Mouse (Mus musculus): ENCODE data around the gene Zfp786.
"Not testable (repeated sequence)": the region's sequence is repeated elsewhere in the genome, so short reads cannot be mapped to it uniquely, and the experiment has no call there.

The Zfp786 gene

DNA sequence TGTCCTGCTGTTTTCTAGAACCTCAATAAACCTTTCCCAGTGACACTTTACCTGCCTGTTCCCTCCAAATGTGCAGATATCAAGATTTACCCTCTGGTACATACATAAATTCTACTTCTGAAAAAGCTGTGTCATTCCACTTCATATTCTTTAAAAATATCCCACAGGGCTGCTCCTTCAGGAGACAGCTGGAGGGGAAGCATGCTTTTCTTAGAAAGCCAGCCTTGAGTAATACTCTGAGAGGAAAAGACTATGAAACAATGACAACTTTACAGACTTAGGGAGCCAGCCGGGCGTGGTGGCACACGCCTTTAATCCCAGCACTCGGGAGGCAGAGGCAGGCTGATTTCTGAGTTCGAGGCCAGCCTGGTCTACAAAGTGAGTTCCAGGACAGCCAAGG is 22.1 kb downstream of the Zfp786 start:
- POLR2A ChIA-PET: interaction anchor here in 2 of 4 experiments (1.4 to 11.4 kb wide), 8 partner anchors 7 to 27 kb away, joined by 3 to 191 read pairs (median 10); partner anchors contain the start of gene Zfp398 (in 1 of the 2)
- CTCF ChIA-PET: interaction anchor here in 3 of 4 experiments (1.0 to 2.7 kb wide), 4 partner anchors 9 to 10 kb away, joined by 3 to 16 read pairs (median 12); no protein-coding TSS in a partner anchor

DNA sequence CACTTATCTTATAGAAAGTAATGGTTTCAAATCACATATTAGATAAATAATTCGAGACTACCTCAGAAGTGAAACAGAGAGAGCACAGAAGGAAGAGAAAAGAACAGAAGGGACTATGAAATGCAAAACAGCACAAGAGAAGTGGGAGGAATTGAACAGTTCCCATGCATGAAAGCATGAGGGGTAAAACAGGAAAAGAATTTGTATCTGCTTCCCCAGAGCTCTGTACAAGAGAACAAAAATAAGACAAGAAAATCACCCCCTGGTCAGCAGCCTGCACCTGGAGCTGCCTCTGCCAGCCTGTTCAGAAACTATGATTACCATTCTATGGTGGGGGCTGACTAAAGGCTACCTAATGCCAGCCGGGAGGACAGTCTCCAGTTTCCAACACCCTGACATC is 23.2 kb downstream of the Zfp786 start:
- ChIA-PET POLR2A (interaction anchor here in 1 of 4 experiments (1.4 to 11.4 kb wide), 4 partner anchors 6 to 28 kb away, joined by 3 to 191 read pairs (median 45); partner anchors contain the start of gene Zfp398), CTCF (interaction anchor here in 1 of 4 experiments (1.0 kb wide), 1 partner anchor 8 kb away, joined by 3 read pairs; no protein-coding TSS in a partner anchor)

DNA sequence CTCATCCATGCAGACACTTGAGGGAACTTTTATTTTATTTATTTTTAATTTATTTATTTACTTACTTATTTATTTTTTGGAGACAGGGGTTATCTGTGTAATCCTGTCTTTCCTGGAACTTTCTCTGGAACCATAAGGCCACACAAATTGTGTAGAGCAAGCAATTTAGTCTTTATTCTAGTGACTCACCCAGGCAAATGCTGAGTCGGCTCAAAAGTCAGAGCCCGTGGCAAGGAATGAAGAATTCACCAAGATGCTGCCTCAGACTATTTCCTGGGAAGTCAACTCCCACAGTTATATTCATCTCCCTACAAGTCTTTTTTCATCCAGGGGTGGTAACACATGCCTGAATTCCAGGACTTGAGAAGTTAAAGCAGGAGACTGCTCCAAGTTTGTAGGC is 25.1 kb downstream of the Zfp786 start:
- ChIA-PET CTCF (interaction anchor here in 1 of 4 experiments (0.7 kb wide), 1 partner anchor 25 kb away, joined by 3 read pairs; the partner anchor contains the start of gene Zfp786), POLR2A (interaction anchor here in 2 of 4 experiments (0.9 to 8.4 kb wide), 6 partner anchors 6 to 26 kb away, joined by 3 to 87 read pairs (median 9); partner anchors contain the start of gene Pdia4 (in 2 of the 2))

DNA sequence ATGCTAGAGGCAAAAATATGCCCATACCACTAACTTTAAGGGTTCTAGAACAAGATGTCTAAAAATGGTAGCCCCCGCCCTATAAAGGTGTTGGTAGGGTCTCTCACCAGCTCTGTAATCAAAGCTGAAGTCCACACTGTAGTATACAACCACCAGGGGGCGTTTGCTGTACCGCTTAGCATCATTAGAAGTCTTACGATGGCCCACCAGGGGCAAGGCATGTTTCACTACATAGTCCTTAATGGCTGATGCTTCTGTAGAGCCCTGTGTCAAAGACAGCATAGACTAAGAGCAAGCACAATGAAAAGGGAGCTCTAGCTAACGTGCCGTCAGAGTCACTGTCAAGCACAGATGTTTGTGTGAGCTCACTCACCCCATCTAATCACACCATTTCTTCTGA is 31.6 kb downstream of the Zfp786 start:
- CTCF ChIA-PET: interaction anchor here (0.6 to 2.2 kb wide), 32 partner anchors 8 to 227 kb away, joined by 3 to 25 read pairs (median 7); partner anchors contain the start of genes Pdia4 (in 3 of the 4), Zfp398 (in 3 of the 4), Zfp282 (in 1 of the 4) and Zfp786 (in 1 of the 4)
- POLR2A ChIA-PET: interaction anchor here in 3 of 4 experiments (0.9 to 8.4 kb wide), 20 partner anchors 8 to 155 kb away, joined by 3 to 87 read pairs (median 8); partner anchors contain the start of genes Pdia4 (in 3 of the 3), Zfp282 (in 1 of the 3) and Zfp398 (in 1 of the 3)

DNA sequence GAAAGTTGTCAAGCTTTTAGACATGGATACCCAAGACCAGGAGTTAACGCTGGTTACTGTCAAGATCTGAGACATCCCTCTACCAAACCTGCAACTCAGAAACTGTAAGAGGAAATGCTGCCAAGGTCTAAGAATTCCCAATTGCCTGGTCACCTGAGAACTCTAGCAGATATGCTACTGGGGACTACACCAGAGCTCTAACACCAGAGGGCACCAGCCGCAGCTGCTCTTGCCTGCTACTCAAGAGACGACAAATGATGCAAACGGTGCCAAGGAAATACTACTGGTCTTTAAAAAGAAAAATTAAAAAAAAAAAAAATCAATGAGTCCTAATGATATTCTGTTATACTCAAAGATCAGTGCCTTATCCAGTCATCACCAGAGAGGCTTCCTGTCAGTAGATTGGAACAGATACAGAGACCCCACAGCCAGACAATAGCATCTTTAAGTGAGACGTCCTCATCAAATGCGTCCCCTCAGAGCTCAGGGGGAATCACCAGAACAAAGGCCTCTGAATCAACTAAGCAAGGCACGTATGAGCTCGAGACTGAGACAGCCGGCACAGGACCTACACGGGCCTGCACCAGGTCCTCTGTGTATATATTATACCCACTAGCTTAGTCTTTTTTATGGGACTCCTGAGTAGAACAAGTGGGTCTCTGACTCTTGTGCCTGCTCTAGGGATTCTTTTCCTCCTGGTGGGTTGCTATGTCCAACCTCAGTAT is 36.4 kb downstream of the Zfp786 start:
- ChIA-PET CTCF (interaction anchor here (0.8 to 2.7 kb wide), 6 partner anchors 19 to 41 kb away, joined by 3 to 7 read pairs (median 4); partner anchors contain the start of genes Zfp398 (in 4 of the 4) and Pdia4 (in 1 of the 4)), POLR2A (interaction anchor here (0.6 to 6.8 kb wide), 14 partner anchors 10 to 602 kb away, joined by 3 to 100 read pairs (median 7); partner anchors contain the start of genes Pdia4 (in 4 of the 4) and Zfp398 (in 1 of the 4))

DNA sequence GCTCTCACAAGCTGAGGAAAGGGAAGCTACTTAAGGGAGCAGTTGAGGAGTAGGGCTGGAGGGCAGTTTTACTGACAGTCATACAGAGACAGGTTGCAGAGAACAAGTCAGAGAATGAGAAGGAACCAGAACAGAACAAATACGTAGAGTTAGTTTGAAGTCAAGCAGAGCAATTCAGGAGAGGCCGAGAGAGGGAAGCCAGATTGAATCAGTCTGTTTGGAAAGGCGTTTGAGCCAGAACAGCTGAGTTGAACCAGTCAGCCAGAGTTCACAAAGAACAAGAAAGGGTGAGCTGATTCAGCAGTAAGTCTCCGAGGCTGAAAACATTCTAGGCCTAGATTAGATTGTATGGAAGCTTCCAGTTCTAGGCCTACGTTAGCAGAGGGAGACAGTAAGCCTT is 37.4 kb downstream of the Zfp786 start:
- ChIA-PET CTCF (interaction anchor here in 3 of 4 experiments (0.8 to 2.7 kb wide), 3 partner anchors 42 kb away, joined by 3 to 7 read pairs (median 4); partner anchors contain the start of gene Zfp398 (in 3 of the 3)), POLR2A (interaction anchor here in 3 of 4 experiments (0.8 to 6.8 kb wide), 11 partner anchors 11 to 42 kb away, joined by 4 to 100 read pairs (median 10); partner anchors contain the start of genes Pdia4 (in 3 of the 3) and Zfp398 (in 1 of the 3))

DNA sequence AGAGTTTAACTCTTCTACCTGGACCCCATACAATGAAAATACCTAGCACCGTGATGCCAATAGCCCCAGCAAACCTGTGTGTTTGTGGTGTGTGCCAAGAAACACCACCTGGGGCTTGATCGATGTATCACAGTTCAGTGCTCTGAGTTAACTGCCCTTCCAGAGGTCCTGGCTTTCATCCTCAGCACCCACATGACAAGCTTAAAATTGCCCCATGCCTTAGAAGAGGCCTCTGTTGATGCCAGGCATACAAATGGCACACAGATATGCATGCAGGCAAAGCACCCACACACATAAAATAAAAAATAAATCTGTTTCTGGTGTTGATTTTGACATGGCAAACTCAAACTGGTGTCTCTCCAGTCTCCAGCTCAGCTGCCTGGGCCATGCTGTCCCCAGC is 38.1 kb downstream of the Zfp786 start:
- ChIA-PET POLR2A (interaction anchor here in 3 of 4 experiments (0.9 to 6.8 kb wide), 8 partner anchors 11 to 43 kb away, joined by 3 to 100 read pairs (median 18); partner anchors contain the start of genes Pdia4 (in 2 of the 3) and Zfp398 (in 1 of the 3)), CTCF (interaction anchor here in 1 of 4 experiments (2.7 kb wide), 1 partner anchor 43 kb away, joined by 7 read pairs; the partner anchor contains the start of gene Zfp398)

DNA sequence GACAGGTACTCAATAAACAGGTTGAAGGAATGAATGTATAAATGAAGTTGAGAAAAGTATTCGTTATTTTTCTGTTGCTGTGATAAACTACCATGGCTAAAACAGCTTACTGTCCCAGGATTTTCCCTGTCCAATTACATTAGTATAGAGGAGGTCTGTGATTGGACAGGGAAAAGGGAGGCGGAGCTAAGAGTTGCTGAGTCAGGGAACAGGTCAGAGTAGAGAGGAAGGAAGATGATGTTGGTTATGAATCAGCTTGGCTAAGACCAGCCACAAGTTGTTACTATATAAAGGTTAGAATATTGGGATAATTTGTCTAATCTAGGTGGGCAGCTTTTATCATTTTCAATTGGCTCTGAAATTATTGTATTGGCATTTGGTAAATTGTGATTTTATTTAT is 39.9 kb downstream of the Zfp786 start:
- ChIA-PET POLR2A (interaction anchor here in 3 of 4 experiments (0.7 to 6.8 kb wide), 27 partner anchors 8 to 130 kb away, joined by 3 to 100 read pairs (median 5); partner anchors contain the start of genes Pdia4 (in 3 of the 3), Zfp398 (in 3 of the 3) and Zfp282 (in 1 of the 3)), CTCF (interaction anchor here in 3 of 4 experiments (0.6 to 1.5 kb wide), 8 partner anchors 8 to 226 kb away, joined by 3 to 14 read pairs (median 6); partner anchors contain the start of gene Zfp398 (in 1 of the 3))

DNA sequence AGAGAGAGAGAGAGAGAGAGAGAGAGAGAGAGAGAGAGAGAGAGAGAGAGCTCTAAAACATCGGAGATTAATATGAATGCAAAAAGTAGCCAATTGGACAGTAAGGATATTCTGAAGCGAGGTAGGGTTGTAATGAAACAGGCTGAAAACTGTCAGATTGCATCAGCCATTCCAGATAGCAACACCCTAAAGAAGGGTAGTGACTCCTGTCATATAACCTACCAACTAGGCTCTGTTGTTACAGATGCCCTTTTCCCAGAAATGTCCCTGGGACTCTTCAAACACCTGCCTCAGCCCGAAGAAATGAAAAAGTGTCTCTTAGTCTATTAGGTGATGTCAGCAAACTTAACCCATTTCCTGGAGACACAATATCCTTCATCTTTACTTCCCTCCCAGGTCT is 41.8 kb downstream of the Zfp786 start:
- CTCF ChIA-PET: interaction anchor here in 3 of 4 experiments (1.0 to 1.1 kb wide), 3 partner anchors 10 kb away, joined by 3 to 9 read pairs (median 5); no protein-coding TSS in a partner anchor
- POLR2A ChIA-PET: interaction anchor here (0.6 to 6.8 kb wide), 20 partner anchors 10 to 181 kb away, joined by 3 to 100 read pairs (median 6); partner anchors contain the start of genes Pdia4 (in 4 of the 4) and Zfp398 (in 1 of the 4)

DNA sequence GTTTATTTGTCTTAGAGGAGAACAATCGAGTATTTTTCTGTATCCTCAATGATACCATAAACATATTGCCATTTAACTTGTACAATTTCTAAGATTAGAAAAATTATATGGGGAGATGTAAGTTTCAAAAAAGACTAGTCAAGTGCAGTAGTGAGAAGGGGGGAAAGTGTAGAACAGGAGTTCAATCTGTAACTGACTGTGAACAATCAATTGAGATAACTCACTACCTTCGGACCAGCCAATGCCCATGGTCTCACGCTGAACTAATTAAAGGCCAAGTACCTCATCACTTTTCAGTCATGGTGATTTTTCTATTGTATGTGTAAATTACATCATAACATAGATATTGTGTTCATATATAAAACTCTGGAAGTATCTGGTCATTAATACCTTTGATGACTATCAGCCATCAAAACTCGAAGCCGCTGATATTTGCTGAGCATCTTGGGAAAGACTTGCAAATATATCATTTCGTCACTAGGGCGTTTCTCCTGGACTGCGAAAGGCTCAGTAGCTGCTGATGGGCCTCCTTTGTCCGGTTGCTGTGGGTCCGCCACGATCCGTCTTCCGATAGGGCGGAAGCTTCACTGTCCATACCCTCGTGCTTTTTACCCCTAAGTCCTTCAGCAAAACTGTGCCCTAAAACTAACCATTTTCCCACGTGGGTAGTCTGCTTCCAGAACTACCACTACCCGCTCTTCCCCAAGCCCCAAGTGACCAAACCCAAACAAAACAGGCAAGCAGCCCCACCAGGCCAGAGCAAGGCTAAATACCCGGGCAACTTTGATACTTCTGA is 42.5 kb downstream of the Zfp786 start:
- CTCF ChIA-PET: interaction anchor here in 3 of 4 experiments (1.0 to 1.1 kb wide), 3 partner anchors 11 kb away, joined by 3 to 9 read pairs (median 5); no protein-coding TSS in a partner anchor
- POLR2A ChIA-PET: interaction anchor here (0.6 to 2.8 kb wide), 19 partner anchors 11 to 193 kb away, joined by 3 to 16 read pairs (median 5); partner anchors contain the start of genes Pdia4 (in 3 of the 4), Ezh2 (in 1 of the 4) and Zfp398 (in 1 of the 4)

DNA sequence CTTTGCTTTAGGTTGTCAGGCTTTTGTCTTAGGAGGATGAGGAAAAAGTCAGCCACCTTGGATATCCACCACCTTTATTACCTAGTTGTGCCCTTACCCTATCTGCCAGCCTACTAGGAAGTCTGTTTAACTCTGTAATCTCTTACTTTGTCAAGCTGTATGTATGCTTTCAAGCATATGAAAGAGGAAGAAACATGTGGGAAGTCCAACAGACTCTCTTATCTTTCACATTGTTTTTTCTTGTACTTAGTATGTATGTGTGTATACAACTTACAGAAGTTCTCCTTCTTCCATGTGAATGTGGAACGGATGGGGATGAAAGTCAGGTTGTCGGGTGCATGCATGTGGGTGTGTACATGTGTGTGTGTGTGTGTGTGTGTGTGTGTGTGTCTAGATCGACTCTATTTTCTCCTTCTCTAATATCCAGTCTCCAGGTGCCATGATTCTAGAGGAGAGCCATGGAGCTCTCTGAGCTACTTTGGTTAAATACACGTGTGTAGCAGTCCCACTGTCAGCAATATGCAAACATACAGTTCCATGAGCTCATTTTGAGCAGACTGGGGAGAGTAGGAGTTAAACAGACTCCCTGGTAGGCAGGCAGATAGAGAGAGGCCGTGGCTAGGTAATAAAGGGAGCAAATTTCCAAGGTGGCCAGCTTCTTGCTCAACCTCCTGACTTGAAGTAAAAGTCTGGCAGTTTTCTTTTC is 45.8 kb downstream of the Zfp786 start:
- CTCF ChIA-PET: interaction anchor here in 1 of 4 experiments (0.9 kb wide), 1 partner anchor 14 kb away, joined by 4 read pairs; no protein-coding TSS in a partner anchor
- POLR2A ChIA-PET: interaction anchor here in 2 of 4 experiments (0.7 to 1.3 kb wide), 5 partner anchors 28 to 194 kb away, joined by 3 to 5 read pairs (median 4); partner anchors contain the start of genes Pdia4 (in 2 of the 2) and Zfp398 (in 1 of the 2)

DNA sequence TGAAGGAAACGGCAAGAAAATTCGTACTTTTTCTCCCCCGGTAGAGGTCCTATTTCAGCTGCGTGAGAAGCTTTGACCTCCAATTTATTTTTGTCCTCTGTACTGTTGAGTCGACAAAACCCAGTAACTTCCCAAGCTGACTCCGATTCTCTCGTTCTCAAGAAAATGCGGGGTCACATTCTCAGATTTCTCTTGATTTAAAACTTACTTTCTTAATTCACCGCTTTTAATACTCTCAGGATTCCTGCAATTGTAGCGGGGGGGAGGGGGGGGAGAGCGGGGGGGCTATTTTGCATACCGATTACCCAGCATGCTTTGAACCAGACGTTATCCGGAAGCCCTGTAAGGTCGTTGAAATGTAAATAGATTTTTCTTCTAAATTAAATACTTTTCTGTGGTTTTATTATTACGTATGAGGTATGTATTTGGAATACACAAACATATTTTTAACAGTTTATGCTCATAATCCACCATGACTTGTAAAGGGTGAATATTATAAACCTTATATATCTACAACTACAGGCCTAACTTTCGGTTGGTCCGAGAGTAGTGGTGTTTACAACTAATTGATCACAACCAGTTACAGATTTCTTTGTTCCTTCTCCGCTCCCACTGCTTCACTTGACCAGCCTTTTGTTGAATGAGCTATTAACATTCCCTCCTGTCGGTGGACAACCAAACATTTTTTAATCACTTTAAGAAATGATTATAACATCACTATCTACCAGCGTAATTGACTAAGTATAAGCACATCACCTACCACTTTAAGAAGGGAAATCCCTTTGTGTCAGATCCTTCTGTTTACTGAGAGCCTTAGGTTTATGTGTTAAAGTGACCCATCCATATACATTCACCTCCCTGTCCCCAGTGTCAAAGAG is 49.3 kb downstream of the Zfp786 start:
- ChIA-PET POLR2A (interaction anchor here in 2 of 4 experiments (0.6 to 2.9 kb wide), 15 partner anchors 9 to 1530 kb away, joined by 3 to 14 read pairs (median 6); partner anchors contain the start of genes Pdia4 (in 2 of the 2), Zfp398 (in 1 of the 2) and Zfp786 (in 1 of the 2)), CTCF (interaction anchor here in 1 of 4 experiments (1.3 kb wide), 1 partner anchor 18 kb away, joined by 12 read pairs; no protein-coding TSS in a partner anchor)

DNA sequence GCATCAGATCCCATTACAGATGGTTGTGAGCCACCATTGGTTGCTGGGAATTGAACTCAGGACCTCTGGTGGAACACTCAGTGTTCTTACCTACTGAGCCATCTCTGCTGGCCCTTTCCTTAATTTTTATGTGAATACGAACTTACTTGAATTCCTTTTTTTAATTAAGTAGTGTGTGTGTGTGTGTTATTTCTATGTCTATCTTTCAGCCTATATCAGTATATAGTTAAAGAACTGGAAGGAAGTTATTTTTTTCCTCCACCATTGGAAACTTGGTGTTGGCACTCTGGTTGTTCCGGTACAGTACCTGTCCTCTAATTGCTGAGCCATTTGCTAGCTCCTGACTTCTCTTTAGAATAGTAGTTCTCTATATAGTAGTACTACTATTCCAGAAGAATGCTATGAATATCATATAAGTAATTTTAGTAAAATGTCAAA is 50.1 kb downstream of the Zfp786 start:
- ChIA-PET CTCF (interaction anchor here in 1 of 4 experiments (1.3 to 1.6 kb wide), 2 partner anchors 18 to 55 kb away, joined by 4 to 12 read pairs; partner anchors contain the start of gene Zfp398), POLR2A (interaction anchor here in 2 of 4 experiments (0.6 to 2.9 kb wide), 6 partner anchors 10 to 1531 kb away, joined by 3 to 14 read pairs (median 9); no protein-coding TSS in a partner anchor)

DNA sequence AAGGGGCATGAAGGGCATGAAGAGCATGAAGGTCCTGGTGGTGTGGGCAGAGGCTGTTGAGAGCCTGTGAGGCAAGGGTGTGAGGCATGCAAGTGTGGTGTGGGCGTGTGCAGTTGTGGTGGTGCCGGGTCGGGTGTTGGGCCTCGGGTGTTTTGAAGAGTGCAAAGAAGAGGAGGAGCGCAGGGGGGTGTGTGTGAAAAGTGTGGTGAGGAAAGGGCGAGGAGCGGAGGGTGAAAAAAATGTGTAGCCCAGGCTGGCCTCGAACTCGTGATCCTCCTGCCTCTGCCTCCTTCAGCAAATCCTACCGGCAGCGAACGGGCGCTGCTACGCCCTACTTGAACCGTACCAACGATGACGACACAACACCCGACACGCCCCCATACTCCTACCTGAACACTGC is 58.9 kb downstream of the Zfp786 start:
- CTCF ChIA-PET, POLR2A ChIA-PET: not testable (repeated sequence)

DNA sequence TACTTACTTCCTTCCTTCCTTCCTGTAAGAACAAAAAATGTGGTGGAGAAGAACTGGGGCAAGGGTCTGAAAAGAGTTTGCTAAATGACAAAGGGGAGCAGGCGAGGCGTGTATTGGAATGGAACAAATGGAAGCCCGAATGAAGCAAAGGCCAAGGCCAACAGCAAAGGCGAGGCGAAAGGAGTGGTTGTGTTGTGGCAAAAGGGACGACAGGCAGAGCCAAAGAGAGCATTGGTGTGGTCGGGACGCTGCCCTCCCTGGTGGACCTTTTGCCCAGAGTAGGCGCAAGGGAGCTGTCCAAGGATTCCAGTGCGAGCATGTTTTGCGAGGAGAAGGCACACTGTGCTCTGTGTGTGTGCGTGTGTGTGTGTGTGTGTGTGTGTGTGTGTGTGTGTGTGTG is 59.6 kb downstream of the Zfp786 start:
- CTCF ChIA-PET, POLR2A ChIA-PET: not testable (repeated sequence)

DNA sequence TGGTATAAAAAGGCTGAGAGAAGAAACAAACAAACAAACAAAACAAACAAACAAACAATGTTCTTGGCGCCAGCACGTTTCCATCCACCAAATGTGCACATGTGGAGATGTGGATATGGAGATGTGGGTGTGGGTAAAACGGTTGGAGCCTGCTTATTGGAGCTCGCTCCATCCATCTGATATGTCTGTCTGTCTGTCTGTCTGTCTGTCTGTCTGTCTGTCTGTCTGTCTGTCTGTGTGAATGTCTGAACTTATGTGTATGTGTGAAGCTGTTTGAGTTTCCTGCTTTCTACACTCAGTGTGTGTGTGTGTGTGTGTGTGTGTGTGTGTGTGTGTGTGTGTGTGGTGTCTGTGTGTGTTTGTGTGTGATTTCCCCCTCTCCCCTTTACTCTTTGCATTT is 60.8 kb downstream of the Zfp786 start:
- CTCF ChIA-PET, POLR2A ChIA-PET: not testable (repeated sequence)
